8 mouse cellular contexts compared by ENCODE assay signal in the genomic region with DNA sequence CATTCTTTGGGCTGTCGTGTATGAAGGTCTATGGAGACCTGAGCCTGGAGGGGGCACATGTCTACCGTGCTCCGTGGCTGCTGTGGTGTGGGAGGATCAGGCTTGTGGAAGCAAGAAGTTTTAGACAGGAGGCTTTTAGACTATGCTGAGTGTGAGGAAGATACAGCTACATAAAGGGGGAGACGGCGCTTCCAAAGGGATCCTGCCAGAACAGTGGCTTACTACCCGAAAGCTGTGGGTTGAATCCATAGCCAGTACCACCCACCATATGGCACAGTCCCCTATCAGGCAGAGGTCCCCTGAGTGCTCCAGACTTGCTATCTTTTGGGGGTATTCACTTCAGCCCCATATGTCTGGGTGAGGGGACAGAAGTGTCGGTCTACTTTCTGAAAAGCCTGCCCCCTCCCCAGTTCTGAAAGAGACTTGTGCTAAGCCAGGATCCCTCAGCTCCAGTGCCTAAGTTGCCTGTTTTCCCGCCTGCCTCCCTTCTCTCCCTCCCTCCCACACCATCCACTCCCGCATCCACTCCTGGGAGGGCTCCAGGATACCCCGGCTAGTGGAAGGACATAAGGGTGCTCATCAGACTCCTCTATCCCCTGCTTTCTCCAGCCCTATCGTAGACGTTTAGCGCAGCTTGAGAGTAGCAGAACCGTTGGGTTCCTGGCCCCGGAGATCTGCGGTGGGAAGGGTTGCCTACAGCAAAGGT. TPM values are rescaled to one million over a fixed set of nuclear protein-coding genes. Genes with fewer than 3 reads are reported as not detected.
DNase-seq lines count a peak whose midpoint lies in the region; ATAC-seq and TF ChIP-seq lines count a peak whose summit lies in the region.

No protein-coding gene starts in this region.

- peak overlapping the region; percentile 52 for H3K4me3 ChIP-seq in kidney, postnatal 0 days (replicated peaks; ENCODE audit: low read depth, low read length)
- H3K4me3 ChIP-seq in embryonic facial prominence, embryonic 13.5 days = peak overlapping the region; percentile 59
- peak overlapping the region; percentile 56 for H3K4me3 ChIP-seq in intestine, embryonic 14.5 days (ENCODE audit: low read depth, low read length)

- peaks cover 40% of the 10 kb centered on the region for H3K27me3 ChIP-seq in kidney, postnatal 0 days (ENCODE audit: insufficient read depth, low read length)
- H3K27me3 ChIP-seq in embryonic facial prominence, embryonic 13.5 days = peaks cover 78% of the 10 kb centered on the region
- H3K27me3 ChIP-seq in intestine, embryonic 14.5 days (replicated peaks; ENCODE audit: control insufficient read depth, insufficient read depth, low read length) = peaks cover 47% of the 10 kb centered on the region

- 0 out of 2 replicates have a peak overlapping the region, but pooled peaks have one; percentile 23 for H3K9ac ChIP-seq in kidney, postnatal 0 days (ENCODE audit: low read depth, low read length)
- peak overlapping the region; percentile 70 for H3K9ac ChIP-seq in embryonic facial prominence, embryonic 13.5 days
- peak overlapping the region; percentile 38 for H3K9ac ChIP-seq in intestine, embryonic 14.5 days (ENCODE audit: low read length)

- H3K27ac ChIP-seq in kidney, postnatal 0 days = no peak overlapping the region
- no peak overlapping the region for H3K27ac ChIP-seq in embryonic facial prominence, embryonic 13.5 days
- H3K27ac ChIP-seq in intestine, embryonic 14.5 days (ENCODE audit: low read depth) = no peak overlapping the region

- peaks cover 10% of the 10 kb centered on the region; the same call in 1 of the 2 replicates for H3K4me1 ChIP-seq in kidney, postnatal 0 days (replicated peaks; ENCODE audit: insufficient read depth, low read length)
- peaks cover 26% of the 10 kb centered on the region for H3K4me1 ChIP-seq in embryonic facial prominence, embryonic 13.5 days
- no peaks in the 10 kb centered on the region for H3K4me1 ChIP-seq in intestine, embryonic 14.5 days (replicated peaks; ENCODE audit: control insufficient read depth, insufficient read depth, low read length)

- no peaks in the 10 kb centered on the region for H3K9me3 ChIP-seq in kidney, postnatal 0 days (replicated peaks; ENCODE audit: low read length)
- no peaks in the 10 kb centered on the region for H3K9me3 ChIP-seq in embryonic facial prominence, embryonic 13.5 days
- no peaks in the 10 kb centered on the region for H3K9me3 ChIP-seq in intestine, embryonic 14.5 days (ENCODE audit: control insufficient read depth, low read length)

- no peak for ATAC-seq in kidney, postnatal 0 days (replicated peaks; ENCODE audit: low FRiP score, low read depth)
- no peak for ATAC-seq in embryonic facial prominence, embryonic 13.5 days (ENCODE audit: insufficient number of reproducible peaks, insufficient read depth, low FRiP score, low TSS enrichment, low read depth)
- no peak for ATAC-seq in intestine, embryonic 14.5 days (replicated peaks; ENCODE audit: low FRiP score, low TSS enrichment, low read depth)
- no peak for ATAC-seq in CD4-positive, CD25-positive, alpha-beta regulatory T cell, adult 4 months

- TF ChIP-seq CTCF in kidney, postnatal 0 days (IDR thresholded peaks at IDR 0.05; ENCODE audit: low read depth) = no peak

- no peaks in the 10 kb centered on the region for H3K36me3 ChIP-seq in kidney, postnatal 0 days (ENCODE audit: insufficient read depth, low read length)
- H3K36me3 ChIP-seq in embryonic facial prominence, embryonic 13.5 days = no peaks in the 10 kb centered on the region
- H3K36me3 ChIP-seq in intestine, embryonic 14.5 days (ENCODE audit: control insufficient read depth, insufficient read depth, low read length) = no peaks in the 10 kb centered on the region

- peak overlapping the region; percentile 84 for H3K4me2 ChIP-seq in kidney, postnatal 0 days (ENCODE audit: low read length)
- peak overlapping the region; percentile 99 for H3K4me2 ChIP-seq in embryonic facial prominence, embryonic 13.5 days
- H3K4me2 ChIP-seq in intestine, embryonic 14.5 days (ENCODE audit: low read length) = peak overlapping the region; percentile 99

- 18% methylated on average over 16 of the region's 16 CpGs for WGBS in kidney, postnatal 0 days
- WGBS in embryonic facial prominence, embryonic 13.5 days = 21% methylated on average over 16 of the region's 16 CpGs
- WGBS in intestine, embryonic 14.5 days = 23% methylated on average over 16 of the region's 16 CpGs

- DNase-seq in kidney, postnatal 0 days (ENCODE audit: low spot score) = no peak
- no peak for DNase-seq in kidney, adult 8-10 months
- no peak for DNase-seq in intestine, embryonic 14.5 days (ENCODE audit: low spot score)
- peak; percentile 33 for DNase-seq in neural tube, embryonic 10.5 days (ENCODE audit: extremely low spot score, low spot score)
- no peak for DNase-seq in gastrocnemius, postnatal 25 days
- no peak for DNase-seq in kidney, adult 18-20 months

RNA-seq across cellular contexts. Expression of gene Gsg1l, which starts 1.1 kb away (rescaled TPM):
- 0.72 and 0.78 TPM in 2 replicates for polyA plus RNA-seq in kidney, postnatal 0 days (2015; fragmentation: Nextera tagmentation; extraction: Ambion mirVana)
- 2.0 and 2.2 TPM in 2 replicates for polyA plus RNA-seq in embryonic facial prominence, embryonic 13.5 days (2015; fragmentation: Nextera tagmentation; extraction: Ambion mirVana)
- 1.0 and 1.2 TPM in 2 replicates for polyA plus RNA-seq in intestine, embryonic 14.5 days (2014; fragmentation: Nextera tagmentation; extraction: Ambion mirVana)
- polyA plus RNA-seq in CD4-positive, CD25-positive, alpha-beta regulatory T cell, adult 4 months (2017; shearing (Covaris generic)) = not detected
- total RNA-seq in gastrocnemius, postnatal 25 days (2021) = under 1 TPM in 1 of 2 experiments, not detected in 1; 0.08 TPM
